Mouse (Mus musculus) naive thymus-derived CD4-positive, alpha-beta T cell, adult 2 months (primary cell): ENCODE measurements around the gene Olfml3.

Source experiments
- DNase-seq: peaks from one replicate; pipeline ENCODE4 v3.0.0-alpha.2; 2011; ENCODE audit warnings: low read depth

Olfml3 gene

DNA sequence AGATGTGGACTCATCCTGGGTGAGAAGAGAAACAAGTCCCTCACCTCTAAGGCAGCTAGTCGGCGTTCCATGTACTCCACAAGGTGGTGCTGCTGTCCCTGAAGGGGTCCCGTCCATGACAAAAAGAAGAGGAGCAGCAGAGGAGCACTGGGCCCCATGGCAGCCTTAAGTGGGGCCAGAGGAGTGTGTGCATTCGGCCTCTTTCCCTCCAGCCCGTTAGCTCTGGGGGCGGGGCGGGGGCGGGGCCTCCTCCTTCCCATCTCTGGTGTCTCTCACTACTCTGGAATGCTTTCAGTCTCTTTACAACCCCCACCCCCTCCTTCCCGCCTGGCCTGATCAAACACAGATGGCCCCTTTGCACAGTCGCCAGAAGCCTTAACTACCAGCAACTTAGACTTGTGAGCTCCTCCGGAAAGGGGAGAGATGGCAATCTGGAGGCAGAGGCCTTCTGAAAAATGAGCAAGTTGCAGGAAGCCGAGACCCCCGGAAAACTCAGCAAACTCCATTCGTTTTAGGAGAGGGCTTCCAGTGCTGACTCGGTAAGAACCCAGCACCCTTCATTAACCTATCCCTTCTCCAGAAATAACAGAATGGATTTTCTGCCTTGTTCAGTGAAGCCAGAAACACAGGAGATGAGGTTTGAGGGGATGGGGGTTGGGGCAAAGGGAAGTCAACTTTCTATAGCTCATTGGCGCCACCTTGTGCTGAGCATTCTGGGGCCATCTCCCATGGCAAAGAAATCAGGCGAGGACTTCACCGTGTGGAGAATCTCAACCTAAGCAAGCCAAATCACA is at the start of gene Olfml3:
Gene Olfml3 (minus strand): TSS at position 224 of the 794 bp plus-strand sequence.
- DNase-seq, result peak; percentile 92

DNA sequence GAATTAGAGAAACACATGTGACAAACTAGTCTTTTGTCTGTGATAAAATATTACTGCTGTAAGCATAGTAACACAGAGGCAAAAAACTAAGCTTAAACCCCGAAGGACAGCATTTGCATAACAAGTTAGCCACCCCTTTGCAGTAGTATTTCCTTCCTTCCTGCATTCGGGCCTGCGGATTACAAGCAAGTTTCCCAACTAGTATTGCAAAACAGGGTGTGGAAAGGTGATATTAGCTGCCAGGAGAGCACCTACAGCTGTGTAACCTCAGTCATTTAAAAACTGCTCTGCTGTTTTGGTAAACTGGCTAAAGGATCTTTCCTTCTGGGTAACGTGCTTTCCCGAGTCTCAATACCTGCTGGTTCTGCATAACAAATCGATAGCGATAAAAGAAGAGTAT is 49.4 kb upstream of the Olfml3 start:
- no peak for DNase-seq

DNA sequence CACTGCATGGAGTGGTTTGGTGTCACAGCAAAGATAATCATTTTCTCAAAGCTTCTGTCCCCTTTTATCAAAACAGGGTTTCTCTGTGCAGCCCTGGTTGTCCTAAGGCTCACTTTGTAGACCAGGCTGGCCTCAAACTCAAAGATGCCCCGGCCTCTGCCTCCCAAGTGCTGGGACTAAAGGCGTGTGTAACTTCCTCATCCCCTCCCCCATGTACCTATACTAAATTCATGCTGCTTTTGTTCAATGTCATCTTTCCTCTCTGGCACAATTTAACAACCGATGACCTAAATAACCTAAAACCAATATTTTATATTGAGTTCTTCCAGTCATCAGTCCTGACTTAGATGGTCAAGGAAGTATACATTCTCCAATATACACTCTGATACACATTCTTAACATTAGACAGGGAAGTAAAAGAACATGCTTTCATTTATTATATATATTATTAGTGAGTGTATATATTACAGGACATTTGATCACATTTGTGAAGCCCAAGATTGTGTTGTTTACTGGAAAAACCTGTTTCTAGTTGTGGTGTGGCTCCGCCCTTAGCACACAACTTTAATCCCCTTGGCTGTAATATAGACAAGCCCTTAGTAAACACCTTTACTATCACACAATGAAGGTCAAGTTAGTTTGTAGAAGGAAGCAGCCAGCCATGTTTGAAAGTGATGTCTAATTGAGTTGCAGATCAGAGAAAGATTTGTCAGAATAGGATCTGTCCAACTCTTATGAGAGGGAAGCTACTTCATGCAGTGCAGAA is 45.2 kb upstream of the Olfml3 start:
- no peak for DNase-seq

DNA sequence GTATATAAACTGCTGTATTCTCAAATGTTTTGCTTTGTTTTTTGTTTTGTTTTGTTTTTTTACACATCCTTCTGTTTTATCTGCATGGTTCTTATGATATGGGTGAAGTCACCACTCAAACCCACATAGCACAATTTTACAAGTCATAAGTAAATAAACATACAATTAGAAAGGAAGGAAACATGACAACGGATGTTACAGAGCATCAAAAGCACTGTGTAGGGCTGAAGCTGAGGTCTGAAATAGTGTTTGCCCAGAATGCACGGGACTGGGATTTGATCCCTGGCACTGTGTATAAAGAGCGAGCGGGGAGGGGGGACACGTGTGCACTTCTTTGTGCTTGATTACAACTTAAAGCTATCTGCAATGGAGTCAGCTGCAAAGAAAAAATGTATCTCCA is 43.0 kb upstream of the Olfml3 start:
- DNase-seq, result peak; percentile 56

DNA sequence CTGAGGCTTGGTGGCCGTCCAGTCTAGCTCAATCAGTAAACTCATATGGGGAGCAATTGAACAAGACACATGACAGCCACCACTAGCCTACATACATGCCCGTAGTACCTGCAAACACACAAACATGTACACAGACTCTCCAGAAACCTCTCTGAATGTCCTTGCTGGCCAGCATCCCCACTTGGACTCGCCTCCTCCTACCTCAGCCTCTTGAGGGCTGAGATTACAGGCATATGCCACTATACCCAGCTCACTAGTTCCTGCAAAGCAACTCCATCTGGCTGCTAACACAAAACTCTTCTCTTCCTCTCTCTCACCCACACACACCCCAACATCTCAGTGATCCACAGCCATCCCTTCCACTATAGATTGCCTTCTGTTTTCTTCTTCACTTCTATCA is 42.5 kb upstream of the Olfml3 start:
- no peak for DNase-seq

DNA sequence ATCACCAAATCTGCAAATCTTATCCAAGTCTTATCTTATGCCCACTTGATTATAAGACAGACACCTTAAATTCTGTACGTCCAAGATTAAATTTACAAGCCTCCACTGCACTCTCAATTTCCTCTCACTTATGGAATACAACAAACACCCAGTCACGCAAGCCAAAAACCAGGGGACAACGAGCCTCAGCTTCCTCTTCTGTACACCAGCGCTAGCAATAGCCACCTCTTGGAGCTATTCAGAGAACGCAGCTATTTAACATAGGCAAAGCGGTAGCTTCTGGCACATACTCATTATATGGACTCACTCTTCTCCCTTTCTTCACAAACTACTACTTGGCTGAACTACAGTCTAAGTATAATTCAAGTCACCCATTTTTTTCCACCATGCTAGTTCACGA is 41.4 kb upstream of the Olfml3 start:
- no peak for DNase-seq

DNA sequence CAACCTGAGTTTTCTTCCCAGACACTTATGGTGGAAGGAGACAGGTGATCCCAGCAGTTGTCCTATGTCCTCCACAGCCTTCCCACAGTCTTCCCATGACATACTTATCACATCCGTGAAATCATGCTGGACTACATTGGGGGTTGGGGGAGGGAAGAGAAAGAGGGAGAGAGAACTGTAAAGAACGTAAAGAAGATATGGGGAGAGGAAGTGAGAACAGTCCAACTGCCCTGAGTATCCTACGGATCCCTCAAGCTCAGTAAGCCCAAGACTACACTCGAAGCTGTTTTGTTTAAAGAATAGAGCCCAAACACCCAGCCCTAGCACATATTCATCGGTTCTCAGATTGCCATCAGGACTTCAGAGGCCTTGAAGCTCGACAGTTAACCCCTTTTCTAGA is 40.9 kb upstream of the Olfml3 start:
- DNase-seq, result no peak

DNA sequence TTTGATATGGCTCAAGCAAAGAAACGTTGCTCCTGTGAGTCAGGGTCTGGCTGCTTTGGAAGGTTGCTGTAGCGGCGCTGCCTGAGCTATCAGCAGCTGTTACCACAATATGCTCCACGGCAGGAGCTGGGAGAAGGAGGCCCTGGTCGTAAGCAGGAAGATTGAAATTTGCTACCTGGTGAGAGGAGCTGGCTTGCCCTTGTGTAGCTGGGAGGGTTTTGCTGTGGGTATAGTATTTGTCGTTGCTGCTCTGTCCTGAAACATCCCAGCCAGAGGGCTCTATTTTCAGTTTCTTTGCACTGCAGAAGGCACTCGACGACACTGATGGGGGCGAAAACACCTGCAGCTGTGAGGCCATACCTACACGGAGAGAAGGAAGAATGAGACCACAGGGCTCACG is 40.1 kb upstream of the Olfml3 start:
- peak; percentile 40 for DNase-seq

DNA sequence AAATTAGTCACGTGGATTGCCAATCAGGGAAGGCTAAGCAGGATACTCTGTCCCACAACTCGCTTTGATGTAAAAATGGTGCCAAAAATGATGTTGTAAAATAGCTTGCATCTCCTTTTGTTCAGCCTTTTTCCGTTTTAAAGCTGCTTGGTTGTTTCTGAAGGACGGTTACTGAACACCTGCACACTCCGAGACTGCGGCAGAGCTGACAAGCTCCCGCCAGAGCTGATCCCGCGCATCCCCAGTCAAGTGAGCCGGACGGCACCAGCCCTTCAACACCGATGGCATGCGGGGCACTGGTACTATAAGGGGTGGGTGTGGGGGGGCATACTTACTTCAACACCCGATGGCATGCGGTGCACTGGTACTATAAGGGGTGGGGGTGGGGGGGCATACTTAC is 36.2 kb upstream of the Olfml3 start:
- peak; percentile 65 for DNase-seq

DNA sequence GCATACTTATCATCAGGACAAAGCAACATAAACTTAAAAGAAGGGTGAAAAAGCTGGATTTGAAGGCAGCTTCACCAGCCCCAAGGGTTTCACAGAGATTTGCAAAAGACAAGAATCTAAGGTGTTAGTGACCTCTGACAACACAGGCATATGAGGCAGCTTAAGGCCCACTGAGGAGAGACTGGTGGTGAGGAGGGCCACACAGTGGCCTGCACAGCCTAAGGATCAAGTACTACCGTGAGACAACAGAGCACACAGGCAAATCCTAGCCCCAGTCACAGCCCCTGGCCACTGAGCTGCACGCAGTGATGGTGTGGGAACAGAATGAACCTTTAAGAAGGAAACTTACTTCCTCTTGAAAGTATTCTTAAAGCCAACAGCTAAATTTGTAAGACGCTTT is 35.7 kb upstream of the Olfml3 start:
- DNase-seq, result peak; percentile 47

DNA sequence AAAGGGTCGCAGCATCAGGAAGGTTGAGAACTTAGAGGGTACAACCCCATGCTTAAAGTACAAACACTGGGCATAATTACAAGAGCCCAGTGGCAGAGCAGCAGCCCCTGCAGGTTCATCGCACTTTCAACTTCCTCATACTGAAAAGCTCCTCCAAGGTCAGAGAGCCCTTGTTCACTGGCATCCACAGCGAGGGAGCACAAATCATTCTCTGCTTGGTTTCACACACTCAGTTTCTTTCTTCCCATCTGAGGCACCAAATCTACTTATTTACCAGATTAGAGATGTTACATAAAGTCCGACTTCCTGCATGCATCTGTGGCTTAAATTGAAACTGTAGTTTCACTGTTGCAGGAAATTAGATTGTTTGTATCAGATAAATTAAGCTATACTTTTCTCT is 35.0 kb upstream of the Olfml3 start:
- DNase-seq, result peak; percentile 62

DNA sequence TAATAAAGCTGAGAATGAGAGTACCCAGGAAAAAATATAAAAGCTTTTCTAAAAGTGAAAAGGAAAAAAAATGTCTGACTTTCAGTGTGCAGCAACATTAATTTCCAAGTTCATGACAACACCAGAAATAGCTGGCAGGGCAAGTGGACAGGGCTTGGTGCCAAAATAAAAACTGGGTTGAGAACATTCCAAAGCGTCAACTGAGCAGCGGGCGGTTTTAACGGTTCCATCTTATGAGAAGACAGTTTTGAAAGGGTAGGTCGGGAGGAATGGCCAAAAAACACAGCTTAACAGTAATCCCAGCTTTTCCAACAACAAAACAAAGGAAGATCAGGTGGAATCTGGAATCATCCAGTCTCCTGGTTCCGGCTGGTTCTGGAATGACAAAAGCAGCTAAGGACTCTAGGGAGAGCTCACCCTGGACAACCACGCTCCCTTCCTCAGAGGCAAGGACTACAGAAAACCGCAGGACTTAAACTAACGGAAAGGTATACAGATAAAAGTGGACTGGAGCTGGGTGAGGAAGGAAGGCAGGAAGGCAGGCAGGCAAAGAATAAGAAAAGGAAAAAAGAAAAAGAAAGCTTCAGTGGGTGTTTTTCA is 33.8 kb upstream of the Olfml3 start:
- DNase-seq, result no peak

DNA sequence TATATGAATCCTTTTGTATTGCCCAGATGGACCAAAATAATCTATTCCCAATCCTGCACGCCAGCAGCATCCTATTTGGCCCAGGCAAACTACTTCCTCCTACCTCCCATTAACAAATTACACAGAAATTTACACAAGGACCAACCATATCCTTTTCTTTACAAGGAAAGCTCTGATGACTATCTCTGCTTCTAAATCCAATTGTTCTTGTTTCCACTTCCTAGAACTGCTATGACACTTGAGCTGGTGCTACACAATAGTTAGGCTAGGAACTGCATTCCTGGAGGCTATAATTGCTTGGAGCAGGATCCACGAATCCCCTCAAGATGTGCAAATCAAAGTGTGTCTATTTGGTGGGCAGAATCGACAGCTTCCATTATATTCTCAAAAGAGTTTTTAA is 29.0 kb upstream of the Olfml3 start:
- no peak for DNase-seq

DNA sequence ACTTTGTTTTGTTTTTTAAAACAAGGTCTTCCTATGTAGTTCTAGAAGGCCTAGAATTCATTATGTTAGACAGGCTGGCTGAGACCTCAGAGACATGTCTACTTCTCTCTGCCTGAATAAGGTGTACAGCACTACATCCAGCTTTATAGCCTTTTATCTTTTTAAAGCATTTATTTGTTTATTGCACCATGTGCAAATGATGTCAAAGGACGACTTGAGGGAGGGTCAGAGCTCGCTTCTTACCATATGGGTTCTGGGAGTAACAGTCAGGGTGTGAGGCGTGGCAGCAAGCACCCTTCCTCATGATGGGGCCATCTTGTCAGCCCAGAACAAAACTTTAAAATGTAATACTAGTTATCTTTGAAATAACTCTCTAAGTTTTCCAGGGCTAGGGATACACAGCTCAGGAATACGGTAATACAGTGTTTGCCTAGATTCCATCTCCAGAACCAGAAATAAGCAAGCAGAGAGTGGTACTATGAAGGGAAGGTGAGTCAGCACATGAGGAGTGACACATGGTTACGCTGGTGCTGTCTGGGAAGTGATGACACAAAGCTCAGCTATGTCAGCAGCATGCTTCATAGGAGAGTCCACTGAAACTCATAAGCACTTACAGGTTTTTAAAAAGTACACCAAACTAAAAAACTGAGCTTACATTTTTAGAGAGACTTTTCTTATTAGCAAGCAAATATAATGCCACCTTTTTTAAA is 21.6 kb upstream of the Olfml3 start:
- no peak for DNase-seq

DNA sequence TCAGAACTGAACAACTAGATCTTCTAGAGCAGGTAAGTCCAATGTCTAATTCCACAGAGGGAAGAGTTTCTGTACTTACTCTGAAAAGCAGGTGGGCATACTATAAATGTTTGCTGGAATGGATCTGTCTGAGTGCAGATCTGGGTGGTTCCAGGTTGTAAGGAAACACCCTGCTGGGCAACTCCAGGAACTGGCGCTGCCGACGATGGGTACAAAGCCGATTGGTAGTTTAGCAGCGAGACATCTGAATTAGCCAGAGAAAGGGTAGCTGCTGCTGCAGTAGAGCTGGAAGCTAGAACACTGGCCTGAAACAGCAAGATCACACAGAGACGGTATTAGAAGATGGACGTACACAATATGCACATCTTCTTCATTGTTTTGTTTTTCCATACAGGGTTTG is 20.7 kb upstream of the Olfml3 start:
- DNase-seq, result no peak

DNA sequence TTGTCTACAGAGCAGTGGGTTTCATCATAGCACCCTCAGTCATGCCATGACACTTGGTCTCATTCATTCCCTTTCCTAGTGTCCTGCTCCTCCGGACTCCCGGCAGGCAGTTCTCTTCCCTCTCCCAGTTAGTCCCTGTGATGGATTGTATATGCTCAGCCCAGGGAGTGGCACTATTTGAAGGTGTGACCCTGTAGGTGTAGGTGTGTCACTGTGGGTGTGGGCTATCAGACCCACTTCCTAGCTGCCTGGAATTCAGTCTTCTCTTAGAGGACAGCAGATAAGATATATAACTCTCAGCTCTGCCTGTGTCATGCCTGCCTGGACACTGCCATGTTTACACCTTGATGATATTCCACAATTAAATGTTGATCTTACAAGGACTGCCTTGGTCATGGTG is 19.1 kb upstream of the Olfml3 start:
- no peak for DNase-seq

DNA sequence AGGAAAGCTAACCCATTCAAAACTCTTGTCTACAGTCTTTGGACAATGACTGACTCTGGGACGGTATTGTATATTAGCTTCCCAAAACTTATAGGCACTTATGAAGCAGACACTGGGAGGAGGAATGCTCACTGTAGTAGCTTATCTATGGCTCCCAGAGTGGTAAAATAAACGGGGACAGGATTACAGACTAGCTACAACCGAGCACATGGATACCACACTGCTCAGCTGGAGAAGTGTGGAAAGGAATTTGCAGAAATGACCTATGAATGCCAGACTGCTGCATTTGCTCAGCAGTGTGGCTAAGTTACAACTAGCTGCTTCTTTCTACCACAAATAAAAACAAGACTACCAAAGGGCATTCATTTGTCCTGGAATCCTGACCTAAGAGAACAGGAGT is 17.6 kb upstream of the Olfml3 start:
- no peak for DNase-seq

DNA sequence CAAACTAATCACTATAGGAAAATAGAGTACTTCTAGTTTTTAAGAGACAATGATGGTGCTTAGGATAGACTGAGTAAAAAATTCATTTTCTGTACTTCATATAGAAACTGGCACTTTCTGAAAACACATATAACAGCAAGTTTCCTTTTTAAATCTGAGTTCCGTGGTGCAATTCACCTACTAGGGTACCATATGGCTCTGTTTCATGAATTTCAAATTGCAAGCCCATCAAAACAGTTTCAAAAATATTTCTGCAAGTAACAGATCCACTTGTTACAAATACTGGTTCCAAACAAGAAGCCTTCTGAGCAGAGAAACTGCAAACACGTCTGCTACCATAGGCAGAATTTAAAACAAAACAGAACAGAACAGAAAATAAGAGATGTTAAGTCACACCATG is 13.8 kb upstream of the Olfml3 start:
- DNase-seq, result no peak

DNA sequence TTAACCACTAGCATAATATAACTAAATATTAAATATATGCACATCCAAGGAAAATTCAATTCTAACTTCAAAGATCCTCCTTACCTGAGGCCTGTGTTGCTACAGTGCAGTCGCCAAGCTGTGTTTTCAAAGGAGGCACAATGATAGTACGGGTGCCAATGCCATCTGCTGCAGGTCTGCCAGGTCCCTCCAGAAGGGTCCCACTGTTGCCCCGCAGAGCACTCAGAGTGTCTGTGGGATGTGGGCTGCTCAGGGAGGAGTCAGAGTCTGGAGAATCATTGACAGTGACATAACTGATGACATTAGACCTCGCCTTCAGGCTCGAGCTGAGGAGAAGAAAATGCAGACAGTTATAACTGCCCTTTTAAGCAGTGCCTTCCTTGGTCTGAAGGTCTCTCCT is 8.9 kb upstream of the Olfml3 start:
- DNase-seq, result no peak

DNA sequence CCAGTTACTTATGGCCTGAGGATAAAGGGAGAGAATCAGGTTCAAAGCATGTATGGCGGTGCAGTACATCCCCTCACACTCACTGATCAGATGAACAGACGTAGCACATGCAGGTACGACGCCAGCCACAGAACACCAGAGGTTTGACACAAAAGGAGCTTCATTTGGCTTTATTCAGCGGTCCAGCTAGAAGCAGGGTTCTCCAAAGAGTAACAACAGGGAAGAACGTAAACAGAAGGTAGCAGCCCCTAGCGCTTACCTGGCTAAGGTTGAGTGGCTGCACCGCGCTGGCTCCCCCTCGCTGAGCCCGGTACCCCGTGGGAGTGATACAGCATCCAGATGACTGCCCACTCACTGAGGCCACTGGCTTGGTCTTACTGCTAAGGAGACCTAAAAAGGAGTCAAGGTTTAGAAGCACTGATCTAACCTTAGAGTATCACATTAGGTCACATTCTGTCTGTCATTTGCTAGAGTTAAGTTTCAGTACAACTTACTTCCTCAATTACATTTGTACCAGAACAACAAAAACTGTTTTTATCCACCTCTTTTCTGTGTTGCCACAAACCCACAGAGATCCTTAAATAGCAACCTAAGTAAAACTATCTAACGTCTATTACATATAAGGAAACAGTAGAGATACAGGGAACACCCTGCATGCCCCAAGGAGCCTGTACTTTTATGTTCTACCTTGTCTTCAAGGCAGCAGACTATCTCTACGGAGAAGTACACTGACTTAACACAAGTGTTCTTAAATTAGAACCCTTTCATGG is 7.4 kb upstream of the Olfml3 start:
- DNase-seq, result no peak

DNA sequence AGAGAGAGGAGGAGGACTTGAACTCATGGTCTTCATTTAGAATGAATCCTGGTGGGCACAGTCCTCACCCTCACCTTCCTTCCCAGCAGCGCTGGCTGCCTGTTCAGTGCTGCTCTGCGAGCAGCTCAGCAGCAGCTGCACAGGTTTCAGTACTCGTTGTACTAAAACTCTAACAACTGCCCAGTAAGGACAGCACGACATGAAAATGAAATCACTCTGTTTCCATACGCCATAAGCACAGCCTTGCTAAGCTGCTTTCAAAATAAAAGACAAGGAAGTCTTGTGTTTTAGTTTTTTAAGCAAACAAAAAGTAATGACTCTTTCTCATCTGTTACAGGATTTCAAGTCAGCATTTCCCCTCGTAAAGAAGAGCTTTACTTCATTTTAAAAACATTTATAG is 5.4 kb upstream of the Olfml3 start:
- DNase-seq, result no peak

DNA sequence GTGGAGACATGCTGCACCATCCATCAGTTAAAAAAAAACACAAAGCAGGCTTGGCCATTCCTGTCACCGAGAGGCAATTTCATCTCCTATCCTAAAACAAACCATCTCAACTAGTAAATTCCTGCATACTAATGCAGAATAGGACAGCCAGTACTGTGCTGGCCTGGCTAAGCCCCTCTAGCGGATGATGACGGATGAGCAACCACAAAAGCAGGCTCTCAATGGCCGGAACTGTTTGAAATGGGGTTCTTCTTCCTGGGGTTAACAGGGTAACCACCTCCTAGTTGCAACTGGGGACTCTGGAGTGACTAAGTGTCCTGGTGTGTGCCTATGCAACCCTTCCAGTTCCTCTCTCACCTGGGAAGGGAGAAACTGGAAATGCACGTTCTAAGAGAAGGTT is 2.5 kb upstream of the Olfml3 start:
- DNase-seq, result peak; percentile 33
